Mouse (Mus musculus) kidney, adult 2 months (tissue): ENCODE results near the gene Lpp. TPM values are rescaled to one million over a fixed set of nuclear protein-coding genes. Genes with fewer than 3 reads are reported as not detected.

Experiments used
- DNase-seq: peaks from one replicate; pipeline ENCODE4 v3.0.0; 2021
- H3K27ac ChIP-seq: fragments of 200-500 bp; 2 replicates; pipeline ENCODE4 v1.5.1; 2012; ENCODE audit warnings: low read depth, low read length, control low read depth, inconsistent platforms; ENCODE audit not compliant: insufficient read depth
- H3K27me3 ChIP-seq: fragments of 200-500 bp; replicated peaks from 2 replicates; pipeline ENCODE4 v1.6.1; 2012; ENCODE audit warnings: mild to moderate bottlenecking, moderate library complexity, low read length, inconsistent platforms; ENCODE audit not compliant: control insufficient read depth, insufficient read depth
- H3K36me3 ChIP-seq: fragments of 200-500 bp; 2 replicates; pipeline ENCODE4 v1.6.1; 2012; ENCODE audit warnings: mild to moderate bottlenecking, moderate library complexity, low read length, inconsistent platforms; ENCODE audit not compliant: control insufficient read depth, insufficient read depth
- H3K4me1 ChIP-seq: fragments of 200-500 bp; 2 replicates; pipeline ENCODE4 v1.6.1; 2011; ENCODE audit warnings: low read length; ENCODE audit not compliant: control insufficient read depth, insufficient read depth
- H3K4me3 ChIP-seq: fragments of 200-500 bp; 2 replicates; pipeline ENCODE4 v1.5.1; 2011; ENCODE audit warnings: mild to moderate bottlenecking, low read depth, low read length, control low read depth; ENCODE audit not compliant: insufficient read depth
- CTCF ChIP-seq: fragments of 200-500 bp; conservative IDR thresholded peaks from 2 replicates; pipeline ENCODE4 v1.5.1; 2011; ENCODE audit warnings: low read depth, mild to moderate bottlenecking, control low read depth, low read length, moderate library complexity, mixed read lengths; ENCODE audit not compliant: insufficient read depth, insufficient read length
- POLR2A ChIP-seq: fragments of 200-500 bp; IDR thresholded peaks from one replicate; pipeline ENCODE4 v1.6.1; 2011; ENCODE audit warnings: low read depth, low read length, control low read depth
- WGBS: fragments of 180-500 bp; shearing (Covaris S2); methylation state at CpG from one replicate; pipeline ENCODE4 v1.1.7; 2018; 5-methylcytosine and 5-hydroxymethylcytosine counted together
- polyA plus RNA-seq: library from polyadenylated mRNA; depleted of rRNA; stranded (reverse); fragments of >200 nt; gene quantifications from 2 replicates; pipeline ENCODE4 v1.2.3, GENCODE M21; 2012

The Lpp gene
- polyA plus RNA-seq, 1 experiment, result 15.9 TPM

- no peaks in the 10 kb centered on the region for H3K36me3 ChIP-seq
- 88% methylated on average over 4 of the region's 4 CpGs for WGBS
- no peak for DNase-seq
- H3K27me3 ChIP-seq, result no peaks in the 10 kb centered on the region
- H3K4me1 ChIP-seq, result no peaks in the 10 kb centered on the region
- H3K27ac ChIP-seq, result no peak overlapping the region
- no peak overlapping the region for H3K4me3 ChIP-seq
- no peak for TF ChIP-seq CTCF
- TF ChIP-seq POLR2A, result no peak
Observed at GRCm38 (mm10) chr16:24723641-24724040, 330.3 kb downstream of the Lpp start.

- no peak overlapping the region for H3K27ac ChIP-seq
- WGBS, result 40% methylated on average over 1 of the region's 1 CpGs
- DNase-seq, result no peak
- no peak for TF ChIP-seq POLR2A
- no peak for TF ChIP-seq CTCF
- H3K27me3 ChIP-seq, result no peaks in the 10 kb centered on the region
- no peak overlapping the region for H3K4me3 ChIP-seq
- H3K36me3 ChIP-seq, result no peaks in the 10 kb centered on the region
- H3K4me1 ChIP-seq, result no peaks in the 10 kb centered on the region
Observed at GRCm38 (mm10) chr16:24732751-24733150, 339.4 kb downstream of the Lpp start.

GRCm38 (mm10) chr16:24733321-24733720 lies 340.0 kb downstream of the Lpp start:
- Histone ChIP-seq H3K36me3 (no peaks in the 10 kb centered on the region), H3K27ac (no peak overlapping the region), H3K27me3 (no peaks in the 10 kb centered on the region), H3K4me3 (no peak overlapping the region), H3K4me1 (no peaks in the 10 kb centered on the region)
- DNase-seq, result peak; percentile 19
- TF ChIP-seq CTCF (no peak), POLR2A (no peak)
- 97% methylated on average over 1 of the region's 1 CpGs for WGBS

- 92% methylated on average over 2 of the region's 2 CpGs for WGBS
- H3K4me1 ChIP-seq, result no peaks in the 10 kb centered on the region
- H3K27ac ChIP-seq, result no peak overlapping the region
- no peaks in the 10 kb centered on the region for H3K27me3 ChIP-seq
- TF ChIP-seq POLR2A (no peak), CTCF (no peak)
- no peaks in the 10 kb centered on the region for H3K36me3 ChIP-seq
- DNase-seq, result no peak
- no peak overlapping the region for H3K4me3 ChIP-seq
Observed at GRCm38 (mm10) chr16:24735754-24736153, 342.4 kb downstream of the Lpp start.

- WGBS, result 48% methylated on average over 10 of the region's 10 CpGs
- no peak for DNase-seq
- no peak overlapping the region for H3K27ac ChIP-seq
- no peaks in the 10 kb centered on the region for H3K27me3 ChIP-seq
- TF ChIP-seq CTCF (no peak), POLR2A (no peak)
- no peaks in the 10 kb centered on the region for H3K36me3 ChIP-seq
- no peak overlapping the region for H3K4me3 ChIP-seq
- no peaks in the 10 kb centered on the region for H3K4me1 ChIP-seq
Observed at GRCm38 (mm10) chr16:24737362-24738057, 344.2 kb downstream of the Lpp start.

GRCm38 (mm10) chr16:24740714-24741113 lies 347.4 kb downstream of the Lpp start:
- TF ChIP-seq CTCF (no peak), POLR2A (no peak)
- Histone ChIP-seq H3K27ac (no peak overlapping the region), H3K4me1 (no peaks in the 10 kb centered on the region), H3K4me3 (no peak overlapping the region), H3K27me3 (no peaks in the 10 kb centered on the region), H3K36me3 (no peaks in the 10 kb centered on the region)
- no peak for DNase-seq
- WGBS, result 82% methylated on average over 4 of the region's 4 CpGs

GRCm38 (mm10) chr16:24749816-24750215 lies 356.5 kb downstream of the Lpp start:
- H3K27me3 ChIP-seq, result no peaks in the 10 kb centered on the region
- H3K4me1 ChIP-seq, result no peaks in the 10 kb centered on the region
- TF ChIP-seq CTCF (no peak), POLR2A (no peak)
- H3K27ac ChIP-seq, result no peak overlapping the region
- no peak overlapping the region for H3K4me3 ChIP-seq
- H3K36me3 ChIP-seq, result no peaks in the 10 kb centered on the region
- DNase-seq, result no peak
